Mouse (Mus musculus) forebrain, embryonic 14.5 days (tissue): ENCODE results near the gene Mrln. TPM values are rescaled to one million over a fixed set of nuclear protein-coding genes. Genes with fewer than 3 reads are reported as not detected.

Experiments used
- ATAC-seq: fragments of 200-750 bp; cut with Nextera tagmentation; 2 replicates; pipeline ENCODE4 v1.8.0; 2017; ENCODE audit warnings: mild to moderate bottlenecking, moderate library complexity
- DNase-seq: peaks from one replicate; pipeline ENCODE4 v3.0.0-alpha.2; 2015; ENCODE audit warnings: low spot score
- H3K27ac ChIP-seq: fragments of 300-500 bp; sonication (generic); 2 replicates; pipeline ENCODE4 v1.5.1; 2014; ENCODE audit warnings: low read depth, mild to moderate bottlenecking, control low read depth, low read length, moderate library complexity
- H3K27me3 ChIP-seq: fragments of 300-500 bp; sonication (generic); replicated peaks from 2 replicates; pipeline ENCODE4 v1.6.1; 2014; ENCODE audit warnings: low read length, control low read depth, mixed read lengths; ENCODE audit not compliant: control insufficient read depth, insufficient read depth
- H3K36me3 ChIP-seq: fragments of 300-500 bp; sonication (generic); 2 replicates; pipeline ENCODE4 v1.6.1; 2014; ENCODE audit warnings: low read length, control low read depth; ENCODE audit not compliant: control insufficient read depth, insufficient read depth
- H3K4me1 ChIP-seq: fragments of 300-500 bp; sonication (generic); 2 replicates; pipeline ENCODE4 v1.6.1; 2014; ENCODE audit warnings: antibody characterized with exemption, low read length, control low read depth; ENCODE audit not compliant: control insufficient read depth, insufficient read depth
- H3K4me2 ChIP-seq: fragments of 300-500 bp; sonication (generic); 2 replicates; pipeline ENCODE4 v1.6.1; 2014; ENCODE audit warnings: mild to moderate bottlenecking, control low read depth, low read length
- H3K4me3 ChIP-seq: fragments of 300-500 bp; sonication (generic); 2 replicates; pipeline ENCODE4 v1.5.1; 2014; ENCODE audit warnings: low read depth, low read length, control low read depth
- H3K9ac ChIP-seq: fragments of 300-500 bp; sonication (generic); 2 replicates; pipeline ENCODE4 v1.6.1; 2014; ENCODE audit warnings: mild to moderate bottlenecking, low read length, control low read depth, moderate library complexity
- H3K9me3 ChIP-seq: fragments of 300-500 bp; sonication (generic); replicated peaks from 2 replicates; pipeline ENCODE4 v1.6.1; 2016; ENCODE audit warnings: low read length, control low read depth, mixed read lengths; ENCODE audit not compliant: control insufficient read depth
- WGBS: fragments of 180-500 bp; shearing (Covaris S2); extraction: QIAGEN DNeasy Blood & Tissue Kit; methylation state at CpG from one replicate; pipeline ENCODE4 v1.1.7; 2014; 5-methylcytosine and 5-hydroxymethylcytosine counted together
- polyA plus RNA-seq: library from polyadenylated mRNA; unstranded; fragments of >200 nt; fragmentation: Nextera tagmentation; extraction: Ambion mirVana; gene quantifications from 2 replicates; pipeline ENCODE4 v1.2.1, GENCODE M21; 2014

Gene Mrln
- polyA plus RNA-seq, 1 experiment from 2014 or later = not detected

GRCm38 (mm10) chr10:70186136-70186535, 18.3 kb upstream of the Mrln start:
- Histone ChIP-seq H3K27ac (no peak overlapping the region), H3K4me2 (no peak overlapping the region), H3K36me3 (peaks cover 33% of the 10 kb centered on the region), H3K27me3 (no peaks in the 10 kb centered on the region), H3K9ac (no peak overlapping the region), H3K4me3 (no peak overlapping the region), H3K4me1 (no peaks in the 10 kb centered on the region), H3K9me3 (no peaks in the 10 kb centered on the region)
- 86% methylated on average over 9 of the region's 9 CpGs for WGBS
- ATAC-seq = peak; percentile 61; the same call in 1 of the 2 replicates
- no peak for DNase-seq

GRCm38 (mm10) chr10:70186586-70186985, 17.9 kb upstream of the Mrln start:
- no peak overlapping the region for H3K27ac ChIP-seq
- no peaks in the 10 kb centered on the region for H3K27me3 ChIP-seq
- no peak overlapping the region for H3K4me2 ChIP-seq
- H3K4me3 ChIP-seq = no peak overlapping the region
- H3K9me3 ChIP-seq = no peaks in the 10 kb centered on the region
- no peaks in the 10 kb centered on the region for H3K4me1 ChIP-seq
- no peak for ATAC-seq
- no peak for DNase-seq
- H3K9ac ChIP-seq = no peak overlapping the region
- 95% methylated on average over 7 of the region's 7 CpGs for WGBS
- peaks cover 36% of the 10 kb centered on the region for H3K36me3 ChIP-seq

DNA sequence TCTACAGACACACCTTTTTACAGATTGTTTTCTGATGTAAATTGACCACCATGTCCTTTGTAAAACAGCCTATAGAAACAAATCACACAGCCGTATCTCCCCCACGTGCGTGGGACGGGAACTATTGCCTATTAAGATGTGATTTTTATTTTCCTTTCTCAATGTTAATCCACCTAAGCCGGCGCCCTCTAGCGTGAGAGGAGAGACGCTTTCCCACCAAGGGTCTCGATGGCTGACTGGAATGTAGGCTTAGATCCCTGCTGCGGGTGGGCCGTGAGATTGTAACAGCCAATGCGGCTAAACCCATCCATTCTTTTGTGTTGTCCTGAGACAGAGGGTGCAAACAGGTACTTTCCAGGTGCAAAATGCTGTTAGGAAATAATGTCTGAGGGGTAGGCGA, 14.6 kb upstream of the Mrln start:
- no peak overlapping the region for H3K27ac ChIP-seq
- H3K9me3 ChIP-seq = no peaks in the 10 kb centered on the region
- no peaks in the 10 kb centered on the region for H3K4me1 ChIP-seq
- H3K36me3 ChIP-seq = peaks cover 42% of the 10 kb centered on the region
- no peak overlapping the region for H3K4me3 ChIP-seq
- H3K4me2 ChIP-seq = no peak overlapping the region
- no peaks in the 10 kb centered on the region for H3K27me3 ChIP-seq
- H3K9ac ChIP-seq = no peak overlapping the region
- 80% methylated on average over 13 of the region's 13 CpGs for whole genome bisulfite sequencing
- DNase-seq (no peak), ATAC-seq (no peak)

GRCm38 (mm10) chr10:70194283-70194682, 10.2 kb upstream of the Mrln start:
- H3K4me1 ChIP-seq = no peaks in the 10 kb centered on the region
- DNase-seq (no peak), ATAC-seq (no peak)
- H3K27me3 ChIP-seq = no peaks in the 10 kb centered on the region
- no peak overlapping the region for H3K4me3 ChIP-seq
- H3K27ac ChIP-seq = no peak overlapping the region
- no peaks in the 10 kb centered on the region for H3K9me3 ChIP-seq
- no peak overlapping the region for H3K4me2 ChIP-seq
- 85% methylated on average over 9 of the region's 9 CpGs for WGBS
- peaks cover 25% of the 10 kb centered on the region for H3K36me3 ChIP-seq
- H3K9ac ChIP-seq = no peak overlapping the region

DNA sequence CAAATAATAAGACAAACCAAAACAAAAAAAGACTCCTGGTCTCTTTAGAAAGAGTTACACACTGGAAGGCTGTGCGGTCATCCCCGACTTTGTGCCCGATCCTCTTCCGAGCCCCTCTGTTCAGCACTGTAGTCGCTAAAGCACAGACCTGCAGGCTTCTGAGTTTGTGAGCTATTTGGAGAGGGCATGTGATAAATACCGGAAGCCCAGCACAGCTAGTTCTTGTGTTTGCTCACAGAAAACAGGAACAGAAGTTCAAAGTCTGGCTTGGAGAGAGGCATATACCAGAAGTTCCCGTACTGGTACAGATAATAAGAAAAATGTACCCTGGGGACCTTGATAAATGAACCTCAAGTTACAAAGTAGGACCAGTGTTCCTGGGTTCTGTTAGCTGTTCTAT, 9.2 kb upstream of the Mrln start:
- no peaks in the 10 kb centered on the region for H3K27me3 ChIP-seq
- ATAC-seq (no peak), DNase-seq (no peak)
- H3K9ac ChIP-seq = no peak overlapping the region
- no peak overlapping the region for H3K4me3 ChIP-seq
- 82% methylated on average over 7 of the region's 7 CpGs for WGBS
- no peak overlapping the region for H3K27ac ChIP-seq
- H3K9me3 ChIP-seq = no peaks in the 10 kb centered on the region
- H3K36me3 ChIP-seq = peaks cover 15% of the 10 kb centered on the region; the same call in 1 of the 2 replicates
- no peaks in the 10 kb centered on the region for H3K4me1 ChIP-seq
- H3K4me2 ChIP-seq = no peak overlapping the region

DNA sequence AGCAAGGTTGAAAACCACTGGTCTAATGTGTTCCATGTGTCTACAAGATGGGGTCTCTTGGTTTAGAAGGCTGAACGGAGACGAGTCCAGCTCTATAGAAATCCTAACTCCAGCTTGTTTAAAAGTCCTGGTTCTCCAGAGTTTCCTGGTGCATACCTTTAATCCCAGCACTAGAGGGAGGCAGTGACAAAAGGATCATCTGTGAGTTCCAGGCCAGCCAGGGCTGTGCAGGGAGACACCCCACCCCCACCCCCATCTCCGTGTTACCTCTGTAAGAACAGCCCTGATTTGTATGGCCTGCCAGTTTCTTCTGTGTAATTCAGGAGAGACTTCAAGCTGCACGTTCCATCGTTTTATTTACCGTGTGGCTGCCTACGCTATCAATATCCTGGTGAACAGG, 8.7 kb upstream of the Mrln start:
- no peak overlapping the region for H3K27ac ChIP-seq
- no peaks in the 10 kb centered on the region for H3K9me3 ChIP-seq
- H3K4me1 ChIP-seq = no peaks in the 10 kb centered on the region
- ATAC-seq (no peak), DNase-seq (peak; percentile 42)
- WGBS = 61% methylated on average over 7 of the region's 7 CpGs
- no peak overlapping the region for H3K4me2 ChIP-seq
- peaks cover 13% of the 10 kb centered on the region; the same call in 1 of the 2 replicates for H3K36me3 ChIP-seq
- no peaks in the 10 kb centered on the region for H3K27me3 ChIP-seq
- H3K4me3 ChIP-seq = no peak overlapping the region
- H3K9ac ChIP-seq = no peak overlapping the region

- no peak for DNase-seq
These were observed 7.8 kb upstream of the Mrln start for GRCm38 (mm10) chr10:70196666-70197065.

DNA sequence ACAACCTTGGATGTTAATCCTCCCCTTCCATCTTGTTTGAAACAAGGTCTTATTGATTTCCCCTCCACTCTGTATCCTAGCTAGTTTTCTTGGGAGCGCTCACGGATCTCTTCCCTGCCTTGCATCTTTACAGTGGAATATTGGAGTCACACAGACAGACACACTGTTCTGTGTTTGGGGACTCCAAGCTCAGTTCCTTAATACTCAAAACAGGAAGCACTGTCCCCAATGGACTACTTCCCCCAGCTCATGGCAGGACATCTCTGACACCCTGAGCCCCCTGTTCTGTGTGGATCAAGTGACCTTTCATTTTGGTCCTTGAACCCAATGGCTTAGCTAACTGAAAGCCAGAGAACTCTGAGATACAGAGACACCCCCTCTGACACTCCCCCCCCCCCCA, 6.9 kb upstream of the Mrln start:
- Histone ChIP-seq H3K27me3 (no peaks in the 10 kb centered on the region), H3K9me3 (no peaks in the 10 kb centered on the region), H3K9ac (no peak overlapping the region), H3K4me3 (no peak overlapping the region), H3K4me1 (no peaks in the 10 kb centered on the region), H3K4me2 (no peak overlapping the region), H3K36me3 (peaks cover 6% of the 10 kb centered on the region; the same call in 1 of the 2 replicates), H3K27ac (no peak overlapping the region)
- ATAC-seq = no peak
- no peak for DNase-seq
- WGBS = 84% methylated on average over 2 of the region's 2 CpGs

More at GRCm38 (mm10) chr10:70196666-70197065, 7.8 kb upstream of the Mrln start:
- H3K9me3 ChIP-seq = no peaks in the 10 kb centered on the region
- no peaks in the 10 kb centered on the region for H3K27me3 ChIP-seq
- H3K27ac ChIP-seq = no peak overlapping the region
- no peak overlapping the region for H3K4me3 ChIP-seq
- no peak for ATAC-seq
- no peak overlapping the region for H3K9ac ChIP-seq
- H3K36me3 ChIP-seq = peaks cover 9% of the 10 kb centered on the region; the same call in 1 of the 2 replicates
- H3K4me1 ChIP-seq = no peaks in the 10 kb centered on the region
- 93% methylated on average over 6 of the region's 6 CpGs for WGBS
- H3K4me2 ChIP-seq = no peak overlapping the region

DNA sequence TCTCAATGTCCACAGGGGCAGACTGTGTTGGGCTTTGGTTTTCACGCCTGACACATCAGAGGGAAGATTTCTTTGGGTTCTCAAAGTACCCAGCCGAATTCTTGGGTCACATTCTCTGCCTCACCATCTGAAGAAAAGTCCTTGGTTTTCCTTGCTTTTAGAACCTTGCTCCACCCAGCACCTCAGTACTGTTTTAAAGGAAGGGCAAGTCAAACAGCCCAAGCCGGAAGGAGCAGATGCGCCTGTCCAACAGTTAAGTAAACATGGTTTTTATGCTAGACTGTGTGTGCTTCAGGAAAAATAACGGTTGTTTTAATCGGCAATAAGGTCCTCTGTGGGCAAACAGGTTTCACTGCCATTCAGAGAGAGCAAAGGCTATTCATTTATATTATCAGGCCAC, 6.5 kb upstream of the Mrln start:
- Histone ChIP-seq H3K9me3 (no peaks in the 10 kb centered on the region), H3K4me3 (no peak overlapping the region), H3K36me3 (peaks cover 3% of the 10 kb centered on the region; the same call in 1 of the 2 replicates), H3K9ac (no peak overlapping the region), H3K27ac (no peak overlapping the region), H3K27me3 (no peaks in the 10 kb centered on the region), H3K4me1 (no peaks in the 10 kb centered on the region), H3K4me2 (no peak overlapping the region)
- WGBS = 76% methylated on average over 6 of the region's 6 CpGs
- ATAC-seq (no peak), DNase-seq (no peak)
